Mouse (Mus musculus): ENCODE results near the gene Atp8a2. TPM values are rescaled to one million over a fixed set of nuclear protein-coding genes. Genes with fewer than 3 reads are reported as not detected.

The Atp8a2 gene
- total and polyA plus RNA-seq, 3 experiments, result 1.8 to 4.3 (median 3.1) TPM

DNA sequence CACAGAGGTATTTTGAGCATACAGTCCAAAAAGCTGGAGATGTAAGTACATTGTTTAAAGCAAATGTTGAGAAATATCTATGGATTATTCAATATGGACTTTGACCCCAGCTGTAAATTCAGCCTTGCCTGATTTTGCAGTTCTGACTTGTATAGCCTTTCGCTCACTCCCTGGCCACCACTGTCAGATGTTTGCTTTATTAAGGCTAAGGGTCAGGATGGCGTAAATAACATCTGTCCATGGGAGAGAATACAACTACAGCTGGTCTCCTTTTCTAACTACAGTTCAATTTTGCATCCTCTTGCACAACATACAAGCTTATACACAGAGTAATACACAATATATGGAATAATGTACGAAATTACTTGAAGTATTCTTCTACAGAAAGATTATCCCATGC is 316.1 kb downstream of the Atp8a2 start:
- Histone ChIP-seq H3K79me2 (replicated peaks; ENCODE audit: control insufficient read depth, insufficient read depth, low read length) (no peaks in the 10 kb centered on the region), H3K4me1 (ENCODE audit: control insufficient read depth, insufficient read depth, low read length) (no peaks in the 10 kb centered on the region), H3K9ac (ENCODE audit: low read depth, low read length) (no peak overlapping the region), H3K27me3 (ENCODE audit: control insufficient read depth, insufficient read depth, low read length) (no peaks in the 10 kb centered on the region), H3K36me3 (ENCODE audit: control insufficient read depth, insufficient read depth, low read length) (no peaks in the 10 kb centered on the region), H3K27ac (no peak overlapping the region), H3K4me3 (no peak overlapping the region)
- 89% methylated on average over 3 of the region's 3 CpGs for WGBS
- no peak for DNase-seq
- intact Hi-C loops (cut with DNase I), result no loop called here
- TF ChIP-seq POLR2A (IDR thresholded peaks at IDR 0.05; ENCODE audit: insufficient read depth, low read depth, low read length) (no peak), CTCF (IDR thresholded peaks at IDR 0.05) (no peak), EP300 (IDR thresholded peaks at IDR 0.05; ENCODE audit: insufficient read depth, low read depth, low read length) (no peak)

DNA sequence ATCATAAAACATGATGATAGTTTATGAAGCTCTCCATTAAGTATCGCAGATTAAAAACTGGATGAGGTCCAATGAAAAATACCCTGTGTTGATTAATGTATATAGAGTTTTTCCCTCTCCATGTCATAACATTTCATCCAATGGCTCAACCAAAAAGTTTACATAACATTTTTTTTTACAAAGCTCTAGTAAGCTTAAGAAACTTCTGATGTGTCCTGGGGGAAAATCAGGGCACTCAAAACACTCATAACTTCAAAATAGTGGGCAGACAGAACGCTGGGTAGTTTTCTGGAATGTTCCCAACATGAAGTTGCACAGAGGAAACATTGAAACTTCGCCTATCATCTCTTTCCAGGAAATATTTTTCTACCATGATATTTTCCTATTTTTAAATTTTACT is 318.7 kb downstream of the Atp8a2 start:
- H3K4me3 ChIP-seq, result no peak overlapping the region
- H3K27ac ChIP-seq, result no peak overlapping the region
- H3K79me2 ChIP-seq (replicated peaks; ENCODE audit: control insufficient read depth, insufficient read depth, low read length), result no peaks in the 10 kb centered on the region
- no peaks in the 10 kb centered on the region for H3K27me3 ChIP-seq (ENCODE audit: control insufficient read depth, insufficient read depth, low read length)
- no peak overlapping the region for H3K9ac ChIP-seq (ENCODE audit: low read depth, low read length)
- DNase-seq, result no peak
- no peaks in the 10 kb centered on the region for H3K4me1 ChIP-seq (ENCODE audit: control insufficient read depth, insufficient read depth, low read length)
- no peaks in the 10 kb centered on the region for H3K36me3 ChIP-seq (ENCODE audit: control insufficient read depth, insufficient read depth, low read length)
- TF ChIP-seq EP300 (IDR thresholded peaks at IDR 0.05; ENCODE audit: insufficient read depth, low read depth, low read length), result no peak
- TF ChIP-seq POLR2A (IDR thresholded peaks at IDR 0.05; ENCODE audit: insufficient read depth, low read depth, low read length), result no peak
- no peak for TF ChIP-seq CTCF (IDR thresholded peaks at IDR 0.05)
- intact Hi-C loops (cut with DNase I), result no loop called here
- WGBS, result 69% methylated on average over 3 of the region's 3 CpGs

DNA sequence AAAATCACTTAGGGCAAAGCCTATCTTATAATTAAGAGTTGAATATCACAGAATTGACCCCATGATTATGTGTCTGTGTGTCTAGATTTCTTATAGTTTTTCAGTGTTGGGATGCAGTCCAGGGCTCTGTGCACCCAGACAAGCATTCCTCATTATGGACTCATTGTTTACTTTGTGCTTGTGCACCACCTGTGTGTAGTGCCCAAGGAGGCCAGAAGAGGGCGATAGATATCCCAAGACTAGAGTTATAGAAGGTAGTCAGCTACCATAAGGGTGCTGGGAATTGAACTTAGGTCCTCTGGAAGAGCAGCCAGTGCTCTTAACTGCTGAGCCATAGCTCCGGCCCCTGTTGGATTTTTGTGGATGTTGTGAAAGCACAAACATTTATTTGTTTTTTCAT is 320.5 kb downstream of the Atp8a2 start:
- Histone ChIP-seq H3K79me2 (replicated peaks; ENCODE audit: control insufficient read depth, insufficient read depth, low read length) (no peaks in the 10 kb centered on the region), H3K9ac (ENCODE audit: low read depth, low read length) (no peak overlapping the region), H3K36me3 (ENCODE audit: control insufficient read depth, insufficient read depth, low read length) (no peaks in the 10 kb centered on the region), H3K4me1 (ENCODE audit: control insufficient read depth, insufficient read depth, low read length) (no peaks in the 10 kb centered on the region), H3K27me3 (ENCODE audit: control insufficient read depth, insufficient read depth, low read length) (no peaks in the 10 kb centered on the region), H3K4me3 (no peak overlapping the region), H3K27ac (no peak overlapping the region)
- intact Hi-C loops (cut with DNase I), result no loop called here
- DNase-seq, result no peak
- TF ChIP-seq POLR2A (IDR thresholded peaks at IDR 0.05; ENCODE audit: insufficient read depth, low read depth, low read length) (no peak), CTCF (IDR thresholded peaks at IDR 0.05) (peak; percentile 20; the same call in 1 of the 2 replicates)
- 82% methylated on average over 2 of the region's 2 CpGs for WGBS

DNA sequence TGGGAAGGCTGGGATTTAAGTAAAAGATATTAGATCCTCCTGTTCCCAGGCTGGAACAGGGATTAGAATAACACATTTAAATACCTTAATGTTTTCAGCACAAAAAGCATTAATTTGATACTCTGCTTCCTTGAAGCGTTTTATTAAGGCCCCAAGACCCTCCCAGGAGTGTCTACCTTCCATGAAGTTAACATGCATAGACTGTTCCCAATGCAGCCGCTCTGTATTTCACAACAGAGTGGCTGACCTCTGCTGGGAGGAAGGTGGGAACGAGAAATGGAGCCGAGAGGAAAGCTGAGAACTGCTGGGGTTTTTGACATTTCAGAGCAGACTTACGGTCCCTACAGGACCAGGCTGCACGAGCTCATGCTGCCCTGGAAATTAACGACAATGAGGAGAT is 328.6 kb downstream of the Atp8a2 start:
- TF ChIP-seq CTCF (IDR thresholded peaks at IDR 0.05) (no peak), POLR2A (IDR thresholded peaks at IDR 0.05; ENCODE audit: insufficient read depth, low read depth, low read length) (no peak), EP300 (IDR thresholded peaks at IDR 0.05; ENCODE audit: insufficient read depth, low read depth, low read length) (no peak)
- Histone ChIP-seq H3K36me3 (ENCODE audit: control insufficient read depth, insufficient read depth, low read length) (no peaks in the 10 kb centered on the region), H3K4me1 (ENCODE audit: control insufficient read depth, insufficient read depth, low read length) (no peaks in the 10 kb centered on the region), H3K79me2 (replicated peaks; ENCODE audit: control insufficient read depth, insufficient read depth, low read length) (no peaks in the 10 kb centered on the region), H3K27ac (no peak overlapping the region), H3K4me3 (no peak overlapping the region), H3K9ac (ENCODE audit: low read depth, low read length) (no peak overlapping the region), H3K27me3 (ENCODE audit: control insufficient read depth, insufficient read depth, low read length) (no peaks in the 10 kb centered on the region)
- intact Hi-C loops (cut with DNase I), result no loop called here
- 71% methylated on average over 7 of the region's 7 CpGs for WGBS
- no peak for DNase-seq

- intact Hi-C loops (cut with DNase I), result no loop called here
- Histone ChIP-seq H3K27ac (no peak overlapping the region), H3K4me3 (no peak overlapping the region), H3K79me2 (replicated peaks; ENCODE audit: control insufficient read depth, insufficient read depth, low read length) (no peaks in the 10 kb centered on the region), H3K9ac (ENCODE audit: low read depth, low read length) (no peak overlapping the region), H3K36me3 (ENCODE audit: control insufficient read depth, insufficient read depth, low read length) (no peaks in the 10 kb centered on the region), H3K27me3 (ENCODE audit: control insufficient read depth, insufficient read depth, low read length) (no peaks in the 10 kb centered on the region), H3K4me1 (ENCODE audit: control insufficient read depth, insufficient read depth, low read length) (no peaks in the 10 kb centered on the region)
- TF ChIP-seq EP300 (IDR thresholded peaks at IDR 0.05; ENCODE audit: insufficient read depth, low read depth, low read length), result no peak
- no peak for TF ChIP-seq POLR2A (IDR thresholded peaks at IDR 0.05; ENCODE audit: insufficient read depth, low read depth, low read length)
- no peak for TF ChIP-seq CTCF (IDR thresholded peaks at IDR 0.05)
- 78% methylated on average over 7 of the region's 7 CpGs for WGBS
- DNase-seq, result no peak
These were observed 329.2 kb downstream of the Atp8a2 start for GRCm38 (mm10) chr14:59867749-59868148.

DNA sequence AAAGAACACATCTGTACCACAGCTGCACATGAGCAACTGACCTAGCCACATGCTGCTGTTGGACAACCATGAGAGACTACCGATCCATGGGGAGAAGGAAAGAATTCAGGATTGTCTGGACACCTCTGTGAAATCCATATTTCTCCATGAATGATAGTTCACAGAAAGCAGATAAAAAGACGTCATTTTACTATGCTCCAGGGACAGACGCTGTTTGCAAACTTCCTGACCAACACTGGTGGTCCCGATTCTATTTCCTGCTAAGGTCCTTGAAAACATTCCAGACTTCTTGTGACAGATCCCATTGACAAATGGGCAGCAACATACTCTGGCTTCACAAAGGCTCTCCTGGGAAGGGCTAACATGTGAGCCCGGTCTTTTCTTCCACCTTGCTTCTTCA is 331.0 kb downstream of the Atp8a2 start:
- no peak for TF ChIP-seq EP300 (IDR thresholded peaks at IDR 0.05; ENCODE audit: insufficient read depth, low read depth, low read length)
- no peak for TF ChIP-seq POLR2A (IDR thresholded peaks at IDR 0.05; ENCODE audit: insufficient read depth, low read depth, low read length)
- TF ChIP-seq CTCF (IDR thresholded peaks at IDR 0.05), result no peak
- 39% methylated on average over 5 of the region's 5 CpGs for WGBS
- Histone ChIP-seq H3K4me1 (ENCODE audit: control insufficient read depth, insufficient read depth, low read length) (no peaks in the 10 kb centered on the region), H3K27me3 (ENCODE audit: control insufficient read depth, insufficient read depth, low read length) (no peaks in the 10 kb centered on the region), H3K9ac (ENCODE audit: low read depth, low read length) (no peak overlapping the region), H3K27ac (no peak overlapping the region), H3K4me3 (no peak overlapping the region), H3K36me3 (ENCODE audit: control insufficient read depth, insufficient read depth, low read length) (no peaks in the 10 kb centered on the region), H3K79me2 (replicated peaks; ENCODE audit: control insufficient read depth, insufficient read depth, low read length) (no peaks in the 10 kb centered on the region)
- intact Hi-C loops (cut with DNase I), result no loop called here
- no peak for DNase-seq
